Mouse (Mus musculus) liver, postnatal 0 days (tissue): Measurements from ENCODE around the gene Ankrd13a.

Experiments
- CTCF ChIP-seq: sonication (generic); IDR thresholded peaks from 2 replicates; pipeline ENCODE4 v1.5.1; 2016; ENCODE audit warnings: antibody characterized with exemption, low read depth
- EP300 ChIP-seq: IDR thresholded peaks from 2 replicates; pipeline ENCODE4 v1.6.1; 2016; ENCODE audit warnings: antibody characterized with exemption, low read depth, mild to moderate bottlenecking

DNA sequence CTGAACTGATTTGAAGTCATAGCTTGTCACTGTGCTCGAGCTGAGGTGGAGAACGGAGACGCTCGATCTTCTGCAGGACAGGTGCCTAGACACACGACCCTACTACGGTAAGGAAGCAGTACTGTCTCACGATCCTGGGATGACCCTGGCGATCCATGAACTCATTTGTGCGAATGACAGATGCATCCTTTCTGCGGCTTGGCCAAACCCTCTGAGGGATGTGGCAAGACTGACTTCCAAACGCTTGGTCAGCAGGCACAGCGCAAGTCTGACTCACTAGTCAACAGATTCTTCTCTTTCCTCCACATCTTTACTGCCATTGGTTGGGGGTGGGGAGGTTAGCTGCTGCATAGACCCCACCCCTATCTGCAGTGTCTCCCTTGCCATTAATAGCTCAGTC, 53.0 kb downstream of the Ankrd13a start:
- no peak for TF ChIP-seq CTCF
- no peak for TF ChIP-seq EP300
